Mouse (Mus musculus): Measurements from ENCODE around the gene Tbc1d19. TPM values are rescaled to one million over a fixed set of nuclear protein-coding genes. Genes with fewer than 3 reads are reported as not detected.

The Tbc1d19 gene
- polyA plus RNA-seq, 1 experiment from 2014 or later, result 58.4 TPM

- H3K4me3 ChIP-seq, result no peak overlapping the region
- H3K9ac ChIP-seq, result no peak overlapping the region
- ATAC-seq, result no peak
- H3K4me1 ChIP-seq, result no peaks in the 10 kb centered on the region
- H3K9me3 ChIP-seq (replicated peaks), result no peaks in the 10 kb centered on the region
- H3K4me2 ChIP-seq, result no peak overlapping the region
- WGBS, result 83% methylated on average over 7 of the region's 7 CpGs
- no peaks in the 10 kb centered on the region for H3K36me3 ChIP-seq (ENCODE audit: poor library complexity, severe bottlenecking)
- H3K27me3 ChIP-seq, result no peaks in the 10 kb centered on the region
- no peak overlapping the region for H3K27ac ChIP-seq
These were observed 129.6 kb downstream of the Tbc1d19 start for GRCm38 (mm10) chr5:53939026-53939425.

- no peaks in the 10 kb centered on the region for H3K36me3 ChIP-seq (ENCODE audit: poor library complexity, severe bottlenecking)
- no peak overlapping the region for H3K4me2 ChIP-seq
- no peak overlapping the region for H3K27ac ChIP-seq
- WGBS, result 75% methylated on average over 11 of the region's 11 CpGs
- no peaks in the 10 kb centered on the region for H3K4me1 ChIP-seq
- H3K4me3 ChIP-seq, result no peak overlapping the region
- H3K9ac ChIP-seq, result no peak overlapping the region
- no peak for ATAC-seq
- H3K9me3 ChIP-seq (replicated peaks), result no peaks in the 10 kb centered on the region
- H3K27me3 ChIP-seq, result no peaks in the 10 kb centered on the region
These were observed 132.1 kb downstream of the Tbc1d19 start for GRCm38 (mm10) chr5:53941322-53942024.

GRCm38 (mm10) chr5:53942332-53942731, 132.9 kb downstream of the Tbc1d19 start:
- Histone ChIP-seq H3K27ac (no peak overlapping the region), H3K4me2 (no peak overlapping the region), H3K9me3 (replicated peaks) (no peaks in the 10 kb centered on the region), H3K36me3 (ENCODE audit: poor library complexity, severe bottlenecking) (no peaks in the 10 kb centered on the region), H3K4me1 (peaks cover 6% of the 10 kb centered on the region), H3K27me3 (no peaks in the 10 kb centered on the region), H3K4me3 (no peak overlapping the region), H3K9ac (no peak overlapping the region)
- WGBS, result 79% methylated on average over 4 of the region's 4 CpGs
- no peak for ATAC-seq

- H3K9ac ChIP-seq, result no peak overlapping the region
- H3K4me1 ChIP-seq, result peaks cover 13% of the 10 kb centered on the region
- ATAC-seq, result no peak
- H3K36me3 ChIP-seq (ENCODE audit: poor library complexity, severe bottlenecking), result no peaks in the 10 kb centered on the region
- 81% methylated on average over 11 of the region's 11 CpGs for WGBS
- no peak overlapping the region for H3K4me3 ChIP-seq
- H3K27ac ChIP-seq, result no peak overlapping the region
- no peak overlapping the region for H3K4me2 ChIP-seq
- H3K9me3 ChIP-seq (replicated peaks), result no peaks in the 10 kb centered on the region
- no peaks in the 10 kb centered on the region for H3K27me3 ChIP-seq
These were observed 134.0 kb downstream of the Tbc1d19 start for GRCm38 (mm10) chr5:53943321-53943857.

- WGBS, result 96% methylated on average over 8 of the region's 8 CpGs
- no peak for ATAC-seq
These were observed 137.3 kb downstream of the Tbc1d19 start for GRCm38 (mm10) chr5:53946747-53947146.

GRCm38 (mm10) chr5:53947549-53948183, 138.3 kb downstream of the Tbc1d19 start:
- peaks cover 17% of the 10 kb centered on the region for H3K4me1 ChIP-seq
- no peak overlapping the region for H3K9ac ChIP-seq
- no peaks in the 10 kb centered on the region for H3K36me3 ChIP-seq (ENCODE audit: poor library complexity, severe bottlenecking)
- peak overlapping the region; percentile 5; the same call in 1 of the 2 replicates for H3K4me2 ChIP-seq
- H3K4me3 ChIP-seq, result no peak overlapping the region
- no peaks in the 10 kb centered on the region for H3K9me3 ChIP-seq (replicated peaks)
- peak; percentile 87 for ATAC-seq
- H3K27ac ChIP-seq, result peak overlapping the region; percentile 65
- WGBS, result 30% methylated on average over 9 of the region's 9 CpGs
- H3K27me3 ChIP-seq, result no peaks in the 10 kb centered on the region

More at GRCm38 (mm10) chr5:53946747-53947146, 137.3 kb downstream of the Tbc1d19 start:
- Histone ChIP-seq H3K4me1 (peaks cover 17% of the 10 kb centered on the region), H3K36me3 (ENCODE audit: poor library complexity, severe bottlenecking) (no peaks in the 10 kb centered on the region), H3K27ac (no peak overlapping the region), H3K4me2 (no peak overlapping the region), H3K27me3 (no peaks in the 10 kb centered on the region), H3K9me3 (replicated peaks) (no peaks in the 10 kb centered on the region), H3K9ac (no peak overlapping the region), H3K4me3 (no peak overlapping the region)

GRCm38 (mm10) chr5:53948606-53949266, 139.3 kb downstream of the Tbc1d19 start:
- no peak for ATAC-seq
- Histone ChIP-seq H3K9ac (no peak overlapping the region), H3K4me2 (no peak overlapping the region), H3K27me3 (no peaks in the 10 kb centered on the region), H3K9me3 (replicated peaks) (no peaks in the 10 kb centered on the region), H3K36me3 (ENCODE audit: poor library complexity, severe bottlenecking) (no peaks in the 10 kb centered on the region), H3K4me3 (no peak overlapping the region), H3K4me1 (peaks cover 17% of the 10 kb centered on the region), H3K27ac (no peak overlapping the region)
- 88% methylated on average over 8 of the region's 8 CpGs for WGBS

- H3K4me1 ChIP-seq, result peaks cover 17% of the 10 kb centered on the region
- H3K27ac ChIP-seq, result no peak overlapping the region
- ATAC-seq, result no peak
- no peaks in the 10 kb centered on the region for H3K9me3 ChIP-seq (replicated peaks)
- no peaks in the 10 kb centered on the region for H3K27me3 ChIP-seq
- 61% methylated on average over 7 of the region's 7 CpGs for WGBS
- H3K36me3 ChIP-seq (ENCODE audit: poor library complexity, severe bottlenecking), result no peaks in the 10 kb centered on the region
- H3K4me2 ChIP-seq, result no peak overlapping the region
- H3K9ac ChIP-seq, result no peak overlapping the region
- H3K4me3 ChIP-seq, result no peak overlapping the region
These were observed 140.8 kb downstream of the Tbc1d19 start for GRCm38 (mm10) chr5:53950189-53950588.

- 0 out of 2 replicates have a peak, but pooled peaks cover 5% of the 10 kb centered on the region for H3K4me1 ChIP-seq
- no peaks in the 10 kb centered on the region for H3K9me3 ChIP-seq (replicated peaks)
- H3K4me2 ChIP-seq, result no peak overlapping the region
- ATAC-seq, result no peak
- no peaks in the 10 kb centered on the region for H3K27me3 ChIP-seq
- H3K4me3 ChIP-seq, result no peak overlapping the region
- H3K9ac ChIP-seq, result no peak overlapping the region
- no peak overlapping the region for H3K27ac ChIP-seq
- no peaks in the 10 kb centered on the region for H3K36me3 ChIP-seq (ENCODE audit: poor library complexity, severe bottlenecking)
These were observed 143.8 kb downstream of the Tbc1d19 start for GRCm38 (mm10) chr5:53953216-53953615.

Other genes with a start within 250 kb of the Tbc1d19 start
- gene Cckar, start 101.9 kb upstream of the Tbc1d19 start, polyA plus RNA-seq (2015; fragmentation: Nextera tagmentation; extraction: Ambion mirVana), result 3.5 and 4.4 TPM in 2 replicates
- 18.5 and 19.5 TPM in 2 replicates for gene Stim2, start 188.9 kb downstream of the Tbc1d19 start, polyA plus RNA-seq (2015; fragmentation: Nextera tagmentation; extraction: Ambion mirVana)